Mouse (Mus musculus): Measurements from ENCODE around the gene Stambpl1. TPM values are rescaled to one million over a fixed set of nuclear protein-coding genes. Genes with fewer than 3 reads are reported as not detected.

Gene Stambpl1
- polyA plus RNA-seq, 1 experiment from 2014 or later = 4.0 TPM

Other genes starting within 250 kb of the Stambpl1 start
- not detected in 2 replicates for gene Lipf, start 231.0 kb upstream of the Stambpl1 start, polyA plus RNA-seq (2014; fragmentation: Nextera tagmentation; extraction: Ambion mirVana)
- not detected in 2 replicates for gene Lipk, start 183.9 kb upstream of the Stambpl1 start, polyA plus RNA-seq (2014; fragmentation: Nextera tagmentation; extraction: Ambion mirVana)
- gene Lipn, start 124.9 kb upstream of the Stambpl1 start, polyA plus RNA-seq (2014; fragmentation: Nextera tagmentation; extraction: Ambion mirVana) = not detected in 2 replicates
- not detected in 2 replicates for gene Lipm, start 91.3 kb upstream of the Stambpl1 start, polyA plus RNA-seq (2014; fragmentation: Nextera tagmentation; extraction: Ambion mirVana)
- gene Ankrd22, start 26.2 kb upstream of the Stambpl1 start, polyA plus RNA-seq (2014; fragmentation: Nextera tagmentation; extraction: Ambion mirVana) = 0.13 TPM in 1 of 2 replicates, not detected in the other
- 62.3 and 73.6 TPM in 2 replicates for gene Acta2, start 63.4 kb downstream of the Stambpl1 start, polyA plus RNA-seq (2014; fragmentation: Nextera tagmentation; extraction: Ambion mirVana)
- 0.76 and 1.0 TPM in 2 replicates for gene Fas, start 98.4 kb downstream of the Stambpl1 start, polyA plus RNA-seq (2014; fragmentation: Nextera tagmentation; extraction: Ambion mirVana)